Mouse (Mus musculus): ENCODE results near the gene Bak1. TPM values are rescaled to one million over a fixed set of nuclear protein-coding genes. Genes with fewer than 3 reads are reported as not detected.
A peak's percentile ranks its signal among the peaks of the same experiment; 100 is the strongest.

The Bak1 gene
- polyA plus RNA-seq, 2 experiments = 11.1 to 48.6 TPM

DNA sequence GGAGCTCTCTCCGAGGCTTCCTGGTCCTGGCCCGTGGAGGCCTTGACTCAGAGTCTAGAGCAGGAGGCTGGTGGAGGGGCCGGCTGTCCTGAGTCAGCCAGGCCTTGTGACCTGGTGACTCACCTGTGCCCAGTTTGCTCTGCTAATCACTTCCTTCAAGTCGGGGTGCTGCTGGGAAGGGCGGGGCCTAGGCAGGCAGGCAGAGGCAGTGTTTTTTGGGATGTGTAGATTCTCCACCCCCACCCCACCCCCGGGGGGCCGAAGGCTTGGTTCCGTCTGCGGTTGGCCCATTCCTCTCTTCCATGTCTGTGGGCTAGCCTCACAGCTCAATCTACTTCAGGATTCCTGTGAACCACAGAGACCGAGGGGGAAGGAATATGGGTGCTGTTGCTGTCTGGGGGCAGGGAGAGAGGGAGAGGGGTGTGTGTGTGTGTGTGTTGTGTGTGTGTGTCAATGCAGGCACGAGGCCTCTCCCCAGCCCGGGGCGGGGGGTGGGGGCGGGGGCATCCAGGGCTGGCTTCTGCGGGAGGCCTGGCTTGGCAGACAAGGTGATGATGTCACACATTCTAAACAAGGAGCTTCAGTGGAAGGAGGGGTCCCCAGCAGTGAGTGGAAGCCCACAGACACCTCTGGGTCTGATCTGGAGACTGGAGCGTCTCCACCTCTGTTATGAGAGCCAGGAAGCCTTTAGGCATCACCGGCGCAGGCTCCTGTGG, 9.7 kb upstream of the Bak1 start:
- Histone ChIP-seq H3K9ac (ENCODE audit: low read depth, low read length, severe bottlenecking) (peak overlapping the region; percentile 16; the same call in 1 of the 2 replicates), H3K4me3 (replicated peaks; ENCODE audit: low read length) (no peak overlapping the region), H3K36me3 (ENCODE audit: control insufficient read depth, insufficient read depth, low read length) (no peaks in the 10 kb centered on the region), H3K4me2 (replicated peaks; ENCODE audit: low read depth, low read length, severe bottlenecking) (no peak overlapping the region), H3K27ac (replicated peaks; ENCODE audit: low read depth, low read length) (no peak overlapping the region), H3K4me1 (ENCODE audit: control insufficient read depth, insufficient read depth, low read length) (peaks cover 39% of the 10 kb centered on the region), H3K9me3 (ENCODE audit: control insufficient read depth, low read length) (no peaks in the 10 kb centered on the region), H3K27me3 (ENCODE audit: control insufficient read depth, insufficient read depth, low read length) (no peaks in the 10 kb centered on the region)
- TF ChIP-seq POLR2A (IDR thresholded peaks at IDR 0.05; ENCODE audit: borderline replicate concordance, extremely low read depth, insufficient read depth, insufficient read length) = no peak
- DNase-seq (ENCODE audit: low spot score) (peak; percentile 34), ATAC-seq (ENCODE audit: low FRiP score, low read depth) (no peak; the same call in 1 of the 2 replicates)
- 24% methylated on average over 17 of the region's 18 CpGs for WGBS

DNA sequence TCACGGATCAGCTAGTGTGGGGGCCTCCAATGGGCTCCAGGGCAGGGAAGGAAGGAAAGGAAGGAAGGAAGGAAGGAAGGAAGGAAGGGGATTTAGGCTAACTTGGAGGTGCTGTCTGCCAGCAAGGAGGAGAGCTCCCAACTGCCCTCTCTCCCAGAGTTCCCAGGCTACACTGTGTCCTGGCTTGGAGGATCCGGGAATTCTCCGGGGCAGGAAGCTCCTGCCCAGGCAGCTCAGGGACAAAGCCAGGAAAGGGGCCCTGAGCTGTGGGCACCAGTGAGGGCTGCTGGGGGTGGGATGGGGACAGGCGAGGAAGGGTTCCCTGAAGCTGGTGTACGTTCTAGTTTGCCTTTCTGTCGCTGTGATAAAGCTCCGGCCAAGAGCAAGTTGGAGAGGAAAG, 7.7 kb upstream of the Bak1 start:
- Histone ChIP-seq H3K36me3 (ENCODE audit: control insufficient read depth, insufficient read depth, low read length) (no peaks in the 10 kb centered on the region), H3K27me3 (ENCODE audit: control insufficient read depth, insufficient read depth, low read length) (no peaks in the 10 kb centered on the region), H3K4me1 (ENCODE audit: control insufficient read depth, insufficient read depth, low read length) (peaks cover 39% of the 10 kb centered on the region), H3K9ac (ENCODE audit: low read depth, low read length, severe bottlenecking) (no peak overlapping the region), H3K27ac (replicated peaks; ENCODE audit: low read depth, low read length) (no peak overlapping the region), H3K9me3 (ENCODE audit: control insufficient read depth, low read length) (no peaks in the 10 kb centered on the region), H3K4me3 (replicated peaks; ENCODE audit: low read length) (no peak overlapping the region), H3K4me2 (replicated peaks; ENCODE audit: low read depth, low read length, severe bottlenecking) (no peak overlapping the region)
- no peak for ATAC-seq (ENCODE audit: low FRiP score, low read depth)
- WGBS = 73% methylated on average over 7 of the region's 7 CpGs
- TF ChIP-seq POLR2A (IDR thresholded peaks at IDR 0.05; ENCODE audit: borderline replicate concordance, extremely low read depth, insufficient read depth, insufficient read length) = no peak
- no peak for DNase-seq (ENCODE audit: low spot score)

DNA sequence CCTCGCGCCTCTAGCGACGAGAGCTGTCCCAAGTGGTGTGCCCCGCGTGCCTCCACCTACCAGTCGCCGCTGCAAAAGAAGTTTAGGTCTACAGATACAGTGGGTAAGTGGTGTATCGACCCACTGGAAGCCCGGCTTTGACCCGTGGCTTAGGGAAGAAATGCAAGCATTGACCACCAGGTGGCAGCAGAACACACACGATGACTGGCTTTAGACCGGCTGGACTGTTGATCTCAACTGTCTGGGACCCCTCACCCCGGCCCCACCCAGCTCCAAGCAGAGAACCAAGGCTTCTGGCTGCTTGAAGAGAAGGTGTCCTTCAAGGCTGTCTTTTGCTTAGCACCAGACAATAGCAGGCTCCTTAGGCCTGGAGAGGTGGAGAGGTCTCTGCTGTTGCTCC, 4.1 kb upstream of the Bak1 start:
- no peak overlapping the region for H3K4me3 ChIP-seq (replicated peaks; ENCODE audit: low read length)
- 2% methylated on average over 14 of the region's 14 CpGs for WGBS
- no peak overlapping the region for H3K9ac ChIP-seq (ENCODE audit: low read depth, low read length, severe bottlenecking)
- no peak overlapping the region for H3K27ac ChIP-seq (replicated peaks; ENCODE audit: low read depth, low read length)
- no peaks in the 10 kb centered on the region for H3K9me3 ChIP-seq (ENCODE audit: control insufficient read depth, low read length)
- H3K27me3 ChIP-seq (ENCODE audit: control insufficient read depth, insufficient read depth, low read length) = no peaks in the 10 kb centered on the region
- peak; percentile 85 for DNase-seq (ENCODE audit: low spot score)
- no peaks in the 10 kb centered on the region for H3K36me3 ChIP-seq (ENCODE audit: control insufficient read depth, insufficient read depth, low read length)
- no peak for TF ChIP-seq POLR2A (IDR thresholded peaks at IDR 0.05; ENCODE audit: borderline replicate concordance, extremely low read depth, insufficient read depth, insufficient read length)
- ATAC-seq (ENCODE audit: low FRiP score, low read depth) = peak; percentile 57
- H3K4me1 ChIP-seq (ENCODE audit: control insufficient read depth, insufficient read depth, low read length) = peaks cover 6% of the 10 kb centered on the region
- no peak overlapping the region for H3K4me2 ChIP-seq (replicated peaks; ENCODE audit: low read depth, low read length, severe bottlenecking)

DNA sequence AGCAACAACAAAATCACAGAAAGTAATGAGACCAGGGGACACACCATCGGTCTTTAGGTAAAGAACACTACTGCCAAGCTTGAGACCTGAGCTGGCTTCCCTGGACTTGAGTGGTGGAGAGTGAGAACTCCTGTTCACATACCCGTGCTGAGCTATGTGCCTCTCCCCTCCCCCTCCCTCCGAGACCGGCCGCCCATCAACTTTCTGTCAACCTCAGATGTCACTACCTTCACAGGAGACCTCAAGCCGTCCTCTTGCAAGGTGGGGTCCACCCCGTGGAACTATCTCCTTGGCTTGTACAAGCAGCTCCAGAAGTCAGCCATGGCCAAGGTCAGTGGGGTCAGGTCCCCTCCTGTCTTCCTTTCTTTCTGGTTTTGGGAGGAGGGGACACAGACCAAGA, 3.5 kb upstream of the Bak1 start:
- no peaks in the 10 kb centered on the region for H3K36me3 ChIP-seq (ENCODE audit: control insufficient read depth, insufficient read depth, low read length)
- 57% methylated on average over 7 of the region's 7 CpGs for WGBS
- ATAC-seq (ENCODE audit: low FRiP score, low read depth) (no peak), DNase-seq (ENCODE audit: low spot score) (no peak)
- H3K27me3 ChIP-seq (ENCODE audit: control insufficient read depth, insufficient read depth, low read length) = no peaks in the 10 kb centered on the region
- H3K27ac ChIP-seq (replicated peaks; ENCODE audit: low read depth, low read length) = no peak overlapping the region
- no peak for TF ChIP-seq POLR2A (IDR thresholded peaks at IDR 0.05; ENCODE audit: borderline replicate concordance, extremely low read depth, insufficient read depth, insufficient read length)
- H3K9me3 ChIP-seq (ENCODE audit: control insufficient read depth, low read length) = no peaks in the 10 kb centered on the region
- H3K4me2 ChIP-seq (replicated peaks; ENCODE audit: low read depth, low read length, severe bottlenecking) = no peak overlapping the region
- H3K9ac ChIP-seq (ENCODE audit: low read depth, low read length, severe bottlenecking) = no peak overlapping the region
- H3K4me3 ChIP-seq (replicated peaks; ENCODE audit: low read length) = no peak overlapping the region
- H3K4me1 ChIP-seq (ENCODE audit: control insufficient read depth, insufficient read depth, low read length) = peaks cover 8% of the 10 kb centered on the region

DNA sequence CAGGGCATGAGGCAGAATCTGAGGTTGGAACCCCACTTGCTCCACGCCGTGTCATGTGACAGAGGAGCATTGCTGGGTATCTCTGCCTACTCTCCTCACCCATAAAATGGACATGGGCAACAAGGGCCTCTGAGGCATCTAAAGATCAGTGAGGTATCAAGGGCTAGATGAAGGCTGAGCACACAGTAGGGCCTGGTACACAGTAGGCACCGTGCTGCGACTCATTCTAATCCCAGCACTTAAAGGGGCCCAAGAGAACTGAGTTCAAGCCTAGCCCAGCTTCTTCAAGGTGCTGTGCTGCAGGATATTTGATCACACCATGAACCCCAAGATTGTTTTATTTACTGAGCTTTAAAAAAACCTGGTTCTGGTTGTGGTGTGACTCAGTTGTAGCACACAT, 2.1 kb upstream of the Bak1 start:
- Histone ChIP-seq H3K9ac (ENCODE audit: low read depth, low read length, severe bottlenecking) (no peak overlapping the region), H3K4me2 (replicated peaks; ENCODE audit: low read depth, low read length, severe bottlenecking) (no peak overlapping the region), H3K4me1 (ENCODE audit: control insufficient read depth, insufficient read depth, low read length) (peaks cover 8% of the 10 kb centered on the region), H3K36me3 (ENCODE audit: control insufficient read depth, insufficient read depth, low read length) (peaks cover 4% of the 10 kb centered on the region; the same call in 1 of the 2 replicates), H3K4me3 (replicated peaks; ENCODE audit: low read length) (no peak overlapping the region), H3K9me3 (ENCODE audit: control insufficient read depth, low read length) (no peaks in the 10 kb centered on the region), H3K27ac (replicated peaks; ENCODE audit: low read depth, low read length) (no peak overlapping the region), H3K27me3 (ENCODE audit: control insufficient read depth, insufficient read depth, low read length) (no peaks in the 10 kb centered on the region)
- TF ChIP-seq POLR2A (IDR thresholded peaks at IDR 0.05; ENCODE audit: borderline replicate concordance, extremely low read depth, insufficient read depth, insufficient read length) = no peak
- no peak for DNase-seq (ENCODE audit: low spot score)
- 91% methylated on average over 4 of the region's 4 CpGs for WGBS
- no peak for ATAC-seq (ENCODE audit: low FRiP score, low read depth)

Data from limb, embryonic 14.5 days (tissue).